Mouse (Mus musculus) B cell, adult 62 days (primary cell): ENCODE measurements around the gene Fcrls. TPM values are rescaled to one million over a fixed set of nuclear protein-coding genes. Genes with fewer than 3 reads are reported as not detected.

Source experiments
- total RNA-seq: library from RNA; stranded (reverse); gene quantifications from 4 replicates; pipeline ENCODE4 v1.2.4, GENCODE M21; 2023

Gene Fcrls
- total RNA-seq: 0.35 TPM in 1 of 4 replicates, not detected in the others

DNA sequence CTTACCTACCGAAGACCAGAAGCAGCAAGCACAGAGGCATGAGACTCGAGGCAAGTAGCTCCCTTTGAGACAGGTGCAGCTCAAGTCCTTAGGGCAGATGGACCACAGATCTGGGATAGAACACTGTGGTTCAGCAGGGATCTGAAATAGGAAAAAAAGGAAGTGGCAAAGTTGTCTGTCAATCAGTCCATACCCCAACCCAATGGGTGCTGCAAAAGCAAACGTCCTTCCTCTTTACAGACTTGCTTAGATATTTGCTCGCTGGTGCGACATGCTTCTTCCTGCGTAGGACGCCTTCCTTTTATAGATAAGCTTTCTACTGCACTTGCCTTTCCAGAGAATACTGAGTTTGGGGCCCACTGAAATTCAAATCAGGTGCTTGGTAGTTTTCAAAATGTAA, at the start of gene Fcrls:
Fcrls (minus strand) TSS at position 303 of the 400 bp plus-strand sequence.

Other genes with a start within 250 kb of the Fcrls start
- gene Kirrel, start 89.0 kb downstream of the Fcrls start, total RNA-seq: not detected in 4 replicates
- 2.3 to 4.0 TPM (median 3.2 TPM) in 4 replicates for gene Cd5l, start 94.1 kb upstream of the Fcrls start, total RNA-seq
- gene Fcrl1, start 112.6 kb upstream of the Fcrls start, total RNA-seq: 356 to 391 TPM (median 365 TPM) in 4 replicates
- gene Fcrl5, start 172.0 kb upstream of the Fcrls start, total RNA-seq: 26.9 to 33.7 TPM (median 28.8 TPM) in 4 replicates